Mouse (Mus musculus) lung, embryonic 14.5 days (tissue): ENCODE results near the gene Vwa2. TPM values are rescaled to one million over a fixed set of nuclear protein-coding genes. Genes with fewer than 3 reads are reported as not detected.

ENCODE experiments used
- ATAC-seq: fragments of 200-750 bp; cut with Nextera tagmentation; 2 replicates; pipeline ENCODE4 v1.8.0; 2017; ENCODE audit warnings: mild to moderate bottlenecking, moderate TSS enrichment, moderate library complexity; ENCODE audit not compliant: insufficient read depth
- DNase-seq: peaks from one replicate; pipeline ENCODE4 v3.0.0-alpha.2; 2015
- H3K27ac ChIP-seq: fragments of 300-500 bp; sonication (generic); 2 replicates; pipeline ENCODE4 v1.5.1; 2014; ENCODE audit warnings: low read depth, mild to moderate bottlenecking, moderate library complexity
- H3K27me3 ChIP-seq: fragments of 300-500 bp; sonication (generic); 2 replicates; pipeline ENCODE4 v1.6.1; 2014; ENCODE audit warnings: low read length, control low read depth; ENCODE audit not compliant: insufficient read depth
- H3K36me3 ChIP-seq: fragments of 300-500 bp; sonication (generic); 2 replicates; pipeline ENCODE4 v1.6.1; 2014; ENCODE audit warnings: control low read depth; ENCODE audit not compliant: insufficient read depth
- H3K4me1 ChIP-seq: fragments of 300-500 bp; sonication (generic); 2 replicates; pipeline ENCODE4 v1.6.1; 2014; ENCODE audit warnings: antibody characterized with exemption, control low read depth; ENCODE audit not compliant: insufficient read depth
- H3K4me2 ChIP-seq: fragments of 300-500 bp; sonication (generic); 2 replicates; pipeline ENCODE4 v1.6.1; 2014; ENCODE audit warnings: mild to moderate bottlenecking
- H3K4me3 ChIP-seq: fragments of 300-500 bp; sonication (generic); 2 replicates; pipeline ENCODE4 v1.5.1; 2014; ENCODE audit warnings: low read depth, low read length
- H3K9ac ChIP-seq: fragments of 300-500 bp; sonication (generic); 2 replicates; pipeline ENCODE4 v1.6.1; 2014
- H3K9me3 ChIP-seq: fragments of 300-500 bp; sonication (generic); 2 replicates; pipeline ENCODE4 v1.6.1; 2016; ENCODE audit warnings: low read depth, low read length, control low read depth
- CTCF ChIP-seq: IDR thresholded peaks from 2 replicates; pipeline ENCODE4 v1.5.1; 2016; ENCODE audit warnings: antibody characterized with exemption, low read depth
- WGBS: fragments of 180-500 bp; shearing (Covaris S2); extraction: QIAGEN DNeasy Blood & Tissue Kit; methylation state at CpG from one replicate; pipeline ENCODE4 v1.1.7; 2014; 5-methylcytosine and 5-hydroxymethylcytosine counted together
- polyA plus RNA-seq: library from polyadenylated mRNA; unstranded; fragments of >200 nt; fragmentation: Nextera tagmentation; extraction: Ambion mirVana; gene quantifications from 2 replicates; pipeline ENCODE4 v1.2.1, GENCODE M21; 2014

Gene Vwa2
- polyA plus RNA-seq, 1 experiment from 2014 or later = 11.5 TPM

DNA sequence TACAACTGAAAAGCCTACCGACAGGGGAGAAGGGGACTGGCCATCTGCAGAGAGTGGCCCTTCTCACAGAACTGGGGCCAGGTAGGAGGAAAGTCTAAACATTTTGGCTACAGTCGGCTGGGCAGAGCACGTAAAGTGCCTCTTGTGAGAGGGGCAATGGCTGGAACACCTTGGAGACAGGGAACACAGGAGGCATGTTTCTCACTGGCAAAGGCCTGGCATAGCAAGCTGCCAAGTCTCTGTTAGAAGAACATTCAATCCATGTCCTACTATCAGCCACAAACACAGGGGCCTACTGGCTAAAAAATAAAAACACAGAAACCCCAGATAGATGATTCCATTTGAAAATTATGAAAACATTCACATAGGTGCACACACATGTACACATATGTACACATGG is 72.7 kb downstream of the Vwa2 start:
- Histone ChIP-seq H3K4me1 (no peaks in the 10 kb centered on the region), H3K9ac (no peak overlapping the region), H3K4me2 (no peak overlapping the region), H3K27ac (no peak overlapping the region), H3K9me3 (no peaks in the 10 kb centered on the region), H3K36me3 (no peaks in the 10 kb centered on the region), H3K27me3 (no peaks in the 10 kb centered on the region), H3K4me3 (no peak overlapping the region)
- TF ChIP-seq CTCF = no peak
- ATAC-seq = no peak
- WGBS = 82% methylated on average over 3 of the region's 3 CpGs
- no peak for DNase-seq

DNA sequence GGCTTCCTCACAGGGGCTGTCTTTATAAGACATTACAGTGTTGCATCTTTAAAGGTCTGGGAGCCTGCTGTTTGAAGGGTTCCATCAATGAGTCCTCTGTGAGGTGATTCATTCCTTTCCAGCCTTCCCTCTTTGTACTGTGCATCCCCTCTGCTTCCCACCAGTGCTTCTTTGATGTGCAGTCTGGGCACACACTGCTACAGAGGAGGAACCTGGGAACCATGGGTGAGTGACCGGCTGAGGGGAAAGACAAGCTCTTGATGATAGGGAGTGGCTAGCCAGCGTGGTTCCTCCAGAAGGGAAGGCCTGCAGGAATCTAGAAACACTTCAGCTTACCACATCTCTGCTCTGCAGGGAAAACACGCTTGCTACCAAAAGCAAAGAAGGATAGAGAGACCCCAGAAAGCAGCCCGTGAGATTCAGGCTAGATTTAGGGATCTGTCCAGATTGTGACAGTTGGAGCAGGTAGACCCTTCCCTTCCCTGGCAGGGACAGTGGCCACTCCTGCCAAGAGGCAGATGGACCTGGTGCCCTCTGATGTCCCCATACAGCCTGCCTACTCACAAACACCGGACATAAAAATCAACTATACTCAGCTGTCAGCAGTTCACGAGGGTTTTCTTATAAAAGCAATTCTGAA is 74.0 kb downstream of the Vwa2 start:
- WGBS = 58% methylated on average over 6 of the region's 6 CpGs
- H3K27me3 ChIP-seq = no peaks in the 10 kb centered on the region
- no peak overlapping the region for H3K4me2 ChIP-seq
- TF ChIP-seq CTCF = no peak
- H3K4me1 ChIP-seq = no peaks in the 10 kb centered on the region
- no peaks in the 10 kb centered on the region for H3K9me3 ChIP-seq
- H3K9ac ChIP-seq = no peak overlapping the region
- no peak overlapping the region for H3K27ac ChIP-seq
- DNase-seq (no peak), ATAC-seq (no peak)
- no peaks in the 10 kb centered on the region for H3K36me3 ChIP-seq
- no peak overlapping the region for H3K4me3 ChIP-seq

DNA sequence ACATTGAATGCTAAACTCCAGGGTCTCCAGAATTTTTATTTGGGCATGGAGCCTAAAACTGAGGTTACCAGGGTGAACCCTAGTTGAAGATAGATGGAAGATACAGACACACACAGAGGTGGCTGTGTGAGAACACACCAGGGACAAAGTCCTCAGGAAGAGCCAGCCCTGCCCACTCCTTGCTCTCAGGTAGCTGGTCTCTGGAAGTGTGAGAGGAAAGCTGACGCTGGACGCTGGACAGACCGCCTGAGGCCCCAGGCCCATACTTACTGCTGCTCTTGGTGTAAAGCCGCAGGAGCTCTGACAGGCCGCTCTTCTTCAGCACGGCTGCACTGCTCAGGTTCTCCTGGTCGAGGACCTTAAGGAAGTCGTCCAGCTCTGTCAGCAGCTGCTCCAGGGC is 75.8 kb downstream of the Vwa2 start:
- H3K36me3 ChIP-seq = no peaks in the 10 kb centered on the region
- peaks cover 7% of the 10 kb centered on the region for H3K4me1 ChIP-seq
- no peak for DNase-seq
- no peak overlapping the region for H3K4me3 ChIP-seq
- 53% methylated on average over 8 of the region's 8 CpGs for WGBS
- no peaks in the 10 kb centered on the region for H3K27me3 ChIP-seq
- no peak for ATAC-seq
- H3K27ac ChIP-seq = no peak overlapping the region
- no peaks in the 10 kb centered on the region for H3K9me3 ChIP-seq
- no peak for TF ChIP-seq CTCF
- no peak overlapping the region for H3K9ac ChIP-seq
- H3K4me2 ChIP-seq = no peak overlapping the region

DNA sequence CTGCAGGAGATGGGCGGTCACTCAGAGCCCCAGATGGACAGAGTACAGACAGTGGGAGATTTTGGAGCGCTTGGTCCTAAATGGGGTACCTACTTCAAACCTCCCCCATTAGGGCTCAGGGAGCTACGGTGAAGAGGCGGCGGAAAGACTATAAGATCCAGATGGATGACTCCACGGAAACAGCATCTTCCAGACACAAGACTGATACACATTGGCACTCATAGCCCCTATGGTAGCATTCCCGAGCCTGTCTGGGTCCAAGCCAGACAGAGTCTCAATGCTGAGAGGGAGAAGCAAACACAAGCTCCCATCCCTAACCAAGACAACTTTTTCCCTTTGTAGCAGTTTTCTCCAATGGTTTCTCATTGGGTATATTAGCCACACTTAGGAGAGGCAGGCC is 76.8 kb downstream of the Vwa2 start:
- ATAC-seq = no peak
- H3K9me3 ChIP-seq = no peaks in the 10 kb centered on the region
- no peak overlapping the region for H3K27ac ChIP-seq
- no peaks in the 10 kb centered on the region for H3K27me3 ChIP-seq
- DNase-seq = no peak
- 80% methylated on average over 7 of the region's 7 CpGs for WGBS
- no peak for TF ChIP-seq CTCF
- no peaks in the 10 kb centered on the region for H3K36me3 ChIP-seq
- H3K4me2 ChIP-seq = no peak overlapping the region
- H3K9ac ChIP-seq = no peak overlapping the region
- no peak overlapping the region for H3K4me3 ChIP-seq
- peaks cover 7% of the 10 kb centered on the region for H3K4me1 ChIP-seq

DNA sequence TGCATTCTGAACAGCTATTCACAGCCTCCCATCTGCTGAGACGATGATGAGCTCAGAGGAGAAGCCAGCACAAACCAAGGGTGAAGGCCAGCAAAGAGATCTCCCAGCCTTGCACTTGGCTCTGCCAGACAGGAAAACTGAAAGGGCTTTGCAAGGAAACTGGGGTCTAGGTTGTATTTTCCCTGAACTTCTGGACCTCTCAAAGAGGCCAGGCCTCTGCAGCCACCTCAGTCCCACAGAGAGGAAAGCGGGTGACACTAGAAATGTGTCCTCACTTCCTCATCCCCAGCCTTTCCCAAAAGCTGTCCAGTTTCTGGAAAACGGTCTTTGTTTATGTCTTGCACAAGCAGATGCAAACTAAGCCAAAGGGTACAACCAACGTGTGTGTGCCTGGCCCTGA is 79.8 kb downstream of the Vwa2 start:
- no peaks in the 10 kb centered on the region for H3K27me3 ChIP-seq
- H3K27ac ChIP-seq = peak overlapping the region; percentile 55
- no peaks in the 10 kb centered on the region for H3K9me3 ChIP-seq
- ATAC-seq (0 out of 2 replicates have a peak, but pooled peaks have one; percentile 26), DNase-seq (peak; percentile 60)
- 44% methylated on average over 4 of the region's 4 CpGs for WGBS
- peaks cover 16% of the 10 kb centered on the region for H3K4me1 ChIP-seq
- no peaks in the 10 kb centered on the region for H3K36me3 ChIP-seq
- no peak overlapping the region for H3K4me2 ChIP-seq
- TF ChIP-seq CTCF = no peak
- H3K4me3 ChIP-seq = no peak overlapping the region
- H3K9ac ChIP-seq = no peak overlapping the region

DNA sequence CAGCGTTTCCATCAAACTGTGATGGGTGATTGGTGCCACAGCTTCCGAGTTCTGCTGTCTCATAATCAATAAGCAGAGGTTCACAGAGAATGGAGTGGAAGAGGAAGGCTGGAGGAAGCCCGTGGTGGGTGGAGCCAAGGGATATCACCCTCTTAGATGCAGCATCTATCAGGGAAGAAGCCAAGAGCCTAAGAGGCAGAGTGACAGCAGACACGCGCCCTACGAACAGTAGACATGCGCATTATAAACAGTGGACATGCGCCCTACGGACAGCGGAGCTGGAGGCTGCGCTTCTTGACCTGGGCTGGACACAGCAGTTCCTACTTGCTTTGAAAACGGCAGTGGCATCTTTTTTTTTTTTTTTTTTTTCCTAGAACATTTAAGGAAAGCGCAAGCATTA is 80.8 kb downstream of the Vwa2 start:
- Histone ChIP-seq H3K4me2 (no peak overlapping the region), H3K9ac (no peak overlapping the region), H3K27me3 (no peaks in the 10 kb centered on the region), H3K27ac (no peak overlapping the region), H3K9me3 (no peaks in the 10 kb centered on the region), H3K4me3 (no peak overlapping the region), H3K4me1 (peaks cover 24% of the 10 kb centered on the region), H3K36me3 (no peaks in the 10 kb centered on the region)
- no peak for TF ChIP-seq CTCF
- ATAC-seq = no peak
- WGBS = 73% methylated on average over 13 of the region's 13 CpGs
- DNase-seq = peak; percentile 40

DNA sequence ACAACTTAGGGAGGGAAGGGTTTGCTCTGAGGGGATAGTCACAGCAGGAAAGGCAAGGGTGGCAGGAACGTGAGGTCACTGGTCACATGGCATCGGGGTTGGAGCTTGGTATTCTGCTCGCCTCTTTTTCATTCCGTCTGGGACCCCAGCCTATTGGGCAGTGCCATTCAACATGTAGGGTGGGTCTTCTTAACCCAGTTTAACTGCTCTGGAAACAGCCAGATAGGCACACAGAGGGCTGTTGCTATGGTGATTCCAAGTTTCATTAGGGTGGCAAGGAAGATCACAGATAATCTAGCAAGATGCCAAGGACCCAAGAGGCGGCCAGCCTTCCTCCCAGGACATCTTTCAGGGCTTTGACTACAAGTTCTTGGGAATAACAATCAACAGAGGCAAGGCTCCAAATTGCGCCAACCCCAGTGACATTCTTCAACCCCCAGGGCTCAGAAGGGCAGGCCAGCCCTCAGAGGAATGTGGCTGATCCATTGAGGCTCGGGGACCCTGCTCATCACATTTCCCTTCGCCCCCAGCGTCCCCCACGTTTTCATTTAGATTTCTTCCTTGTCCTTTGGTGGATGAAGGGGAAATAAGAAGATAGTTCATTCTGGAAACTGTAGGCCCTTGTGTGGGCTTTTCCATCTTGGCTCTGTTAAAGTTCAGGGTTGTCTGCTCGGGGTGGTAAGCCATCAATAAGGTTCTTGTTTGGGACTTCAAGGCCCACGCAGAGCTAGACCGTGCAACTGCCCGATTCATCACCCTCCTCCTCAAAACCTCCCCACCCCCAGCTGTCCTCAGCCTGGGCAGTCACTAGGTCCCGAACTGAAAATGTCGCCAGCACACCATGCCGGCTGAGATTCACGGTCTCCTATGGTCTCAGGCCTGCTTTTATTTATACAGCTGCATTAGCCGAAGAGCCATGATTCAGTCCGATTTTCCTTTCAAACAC is 81.8 kb downstream of the Vwa2 start:
- no peaks in the 10 kb centered on the region for H3K27me3 ChIP-seq
- TF ChIP-seq CTCF = no peak
- no peak overlapping the region for H3K4me3 ChIP-seq
- H3K9ac ChIP-seq = no peak overlapping the region
- H3K4me2 ChIP-seq = no peak overlapping the region
- no peaks in the 10 kb centered on the region for H3K9me3 ChIP-seq
- ATAC-seq (no peak), DNase-seq (no peak)
- no peaks in the 10 kb centered on the region for H3K36me3 ChIP-seq
- 73% methylated on average over 20 of the region's 20 CpGs for WGBS
- peaks cover 24% of the 10 kb centered on the region for H3K4me1 ChIP-seq
- H3K27ac ChIP-seq = no peak overlapping the region
